Mouse (Mus musculus): ENCODE data around the gene Afp.

DNA sequence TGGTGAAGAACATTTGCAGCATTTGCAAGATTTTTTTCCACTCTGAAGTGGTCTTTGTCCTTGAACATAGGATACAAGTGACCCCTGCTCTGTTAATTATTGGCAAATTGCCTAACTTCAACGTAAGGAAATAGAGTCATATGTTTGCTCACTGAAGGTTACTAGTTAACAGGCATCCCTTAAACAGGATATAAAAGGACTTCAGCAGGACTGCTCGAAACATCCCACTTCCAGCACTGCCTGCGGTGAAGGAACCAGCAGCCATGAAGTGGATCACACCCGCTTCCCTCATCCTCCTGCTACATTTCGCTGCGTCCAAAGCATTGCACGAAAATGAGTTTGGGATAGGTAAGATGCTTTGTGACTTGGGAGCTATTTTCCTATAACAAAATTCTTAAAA is at the start of gene Afp:
- TF ChIP-seq GATA1 (IDR thresholded peaks at IDR 0.05; ENCODE audit: low read length) (no peak), TAL1 (IDR thresholded peaks at IDR 0.05; ENCODE audit: low read length) (no peak)

Measured in erythroblast, embryonic 14.5 days (primary cell).